Mouse (Mus musculus): ENCODE data around the gene Lrp6.

Gene Lrp6

GRCm38 (mm10) chr6:134498518-134498917 is 68.2 kb downstream of the Lrp6 start:
- ATAC-seq (ENCODE audit: low TSS enrichment): no peak

- ATAC-seq (ENCODE audit: low TSS enrichment): 0 out of 2 replicates have a peak, but pooled peaks have one; percentile 16
These were observed 71.7 kb downstream of the Lrp6 start for GRCm38 (mm10) chr6:134494828-134495698.

- no peak for ATAC-seq (ENCODE audit: low TSS enrichment)
These were observed 77.1 kb downstream of the Lrp6 start for GRCm38 (mm10) chr6:134489637-134490036.

GRCm38 (mm10) chr6:134489130-134489529 is 77.6 kb downstream of the Lrp6 start:
- no peak for ATAC-seq (ENCODE audit: low TSS enrichment)

GRCm38 (mm10) chr6:134486318-134486717 is 80.4 kb downstream of the Lrp6 start:
- no peak for ATAC-seq (ENCODE audit: low TSS enrichment)

- no peak for ATAC-seq (ENCODE audit: low TSS enrichment)
These were observed 87.3 kb downstream of the Lrp6 start for GRCm38 (mm10) chr6:134479481-134479880.

GRCm38 (mm10) chr6:134473143-134473561 is 93.6 kb downstream of the Lrp6 start:
- no peak for ATAC-seq (ENCODE audit: low TSS enrichment)

GRCm38 (mm10) chr6:134470857-134471256 is 95.9 kb downstream of the Lrp6 start:
- ATAC-seq (ENCODE audit: low TSS enrichment): peak; percentile 70

- ATAC-seq (ENCODE audit: low TSS enrichment): no peak
These were observed 97.5 kb downstream of the Lrp6 start for GRCm38 (mm10) chr6:134469297-134469696.

- ATAC-seq (ENCODE audit: low TSS enrichment): no peak
These were observed 100.0 kb downstream of the Lrp6 start for GRCm38 (mm10) chr6:134466671-134467229.

GRCm38 (mm10) chr6:134461175-134461574 is 105.6 kb downstream of the Lrp6 start:
- peak; percentile 48 for ATAC-seq (ENCODE audit: low TSS enrichment)

- ATAC-seq (ENCODE audit: low TSS enrichment): no peak
These were observed 108.4 kb downstream of the Lrp6 start for GRCm38 (mm10) chr6:134458376-134458775.

GRCm38 (mm10) chr6:134454093-134454492 is 112.7 kb downstream of the Lrp6 start:
- no peak for ATAC-seq (ENCODE audit: low TSS enrichment)

- ATAC-seq (ENCODE audit: low TSS enrichment): peak; percentile 68
These were observed 116.1 kb downstream of the Lrp6 start for GRCm38 (mm10) chr6:134450661-134451119.

GRCm38 (mm10) chr6:134449958-134450357 is 116.8 kb downstream of the Lrp6 start:
- ATAC-seq (ENCODE audit: low TSS enrichment): peak; percentile 76

- ATAC-seq (ENCODE audit: low TSS enrichment): no peak
These were observed 118.3 kb downstream of the Lrp6 start for GRCm38 (mm10) chr6:134448451-134448850.

GRCm38 (mm10) chr6:134443925-134444324 is 122.8 kb downstream of the Lrp6 start:
- ATAC-seq (ENCODE audit: low TSS enrichment): no peak

- ATAC-seq (ENCODE audit: low TSS enrichment): no peak
These were observed 123.4 kb downstream of the Lrp6 start for GRCm38 (mm10) chr6:134443198-134443904.

GRCm38 (mm10) chr6:134442219-134442618 is 124.5 kb downstream of the Lrp6 start:
- ATAC-seq (ENCODE audit: low TSS enrichment): no peak

- ATAC-seq (ENCODE audit: low TSS enrichment): no peak
These were observed 125.0 kb downstream of the Lrp6 start for GRCm38 (mm10) chr6:134441716-134442115.

- no peak; the same call in 1 of the 2 replicates for ATAC-seq (ENCODE audit: low TSS enrichment)
These were observed 126.7 kb downstream of the Lrp6 start for GRCm38 (mm10) chr6:134440023-134440422.

GRCm38 (mm10) chr6:134439401-134440021 is 127.3 kb downstream of the Lrp6 start:
- ATAC-seq (ENCODE audit: low TSS enrichment): peak; percentile 91
